Mouse (Mus musculus) neural tube, embryonic 11.5 days (tissue): ENCODE results near the gene Cask. TPM values are rescaled to one million over a fixed set of nuclear protein-coding genes. Genes with fewer than 3 reads are reported as not detected.
A peak's percentile ranks its signal among the peaks of the same experiment; 100 is the strongest.
"Not testable (repeated sequence)": the region's sequence is repeated elsewhere in the genome, so short reads cannot be mapped to it uniquely, and the experiment has no call there.

Experiments used
- ATAC-seq: fragments of 200-750 bp; cut with Nextera tagmentation; 2 replicates; pipeline ENCODE4 v1.8.0; 2017; ENCODE audit warnings: moderate number of reproducible peaks, mild to moderate bottlenecking, moderate TSS enrichment, moderate library complexity; ENCODE audit not compliant: insufficient read depth, low FRiP score, low TSS enrichment
- DNase-seq: peaks from one replicate; pipeline ENCODE4 v3.0.0-alpha.2; 2015; ENCODE audit warnings: low spot score
- H3K27ac ChIP-seq: fragments of 300-500 bp; sonication (generic); 2 replicates; pipeline ENCODE4 v1.5.1; 2014; ENCODE audit warnings: low read depth, mild to moderate bottlenecking, low read length
- H3K27me3 ChIP-seq: fragments of 300-500 bp; sonication (generic); 2 replicates; pipeline ENCODE4 v1.6.1; 2014; ENCODE audit warnings: mild to moderate bottlenecking, low read length, mixed read lengths; ENCODE audit not compliant: control insufficient read depth, insufficient read depth
- H3K36me3 ChIP-seq: fragments of 300-500 bp; sonication (generic); 2 replicates; pipeline ENCODE4 v1.6.1; 2014; ENCODE audit warnings: mild to moderate bottlenecking, low read length, moderate library complexity, mixed read lengths; ENCODE audit not compliant: control insufficient read depth, insufficient read depth
- H3K4me1 ChIP-seq: fragments of 300-500 bp; sonication (generic); 2 replicates; pipeline ENCODE4 v1.6.1; 2014; ENCODE audit warnings: low read length, mixed read lengths; ENCODE audit not compliant: control insufficient read depth, insufficient read depth
- H3K4me2 ChIP-seq: fragments of 300-500 bp; sonication (generic); 2 replicates; pipeline ENCODE4 v1.6.1; 2014; ENCODE audit warnings: low read depth, mild to moderate bottlenecking, moderate library complexity
- H3K4me3 ChIP-seq: fragments of 300-500 bp; sonication (generic); 2 replicates; pipeline ENCODE4 v1.5.1; 2014; ENCODE audit warnings: low read depth, low read length
- H3K9ac ChIP-seq: fragments of 300-500 bp; sonication (generic); 2 replicates; pipeline ENCODE4 v1.6.1; 2014; ENCODE audit warnings: mild to moderate bottlenecking, low read length
- H3K9me3 ChIP-seq: fragments of 300-500 bp; sonication (generic); 2 replicates; pipeline ENCODE4 v1.6.1; 2016; ENCODE audit warnings: low read length; ENCODE audit not compliant: control insufficient read depth
- WGBS: fragments of 180-500 bp; shearing (Covaris S2); extraction: QIAGEN DNeasy Blood & Tissue Kit; methylation state at CpG from one replicate; pipeline ENCODE4 v1.1.7; 2014; 5-methylcytosine and 5-hydroxymethylcytosine counted together
- polyA plus RNA-seq: library from polyadenylated mRNA; unstranded; fragments of >200 nt; fragmentation: Nextera tagmentation; extraction: Ambion mirVana; gene quantifications from 2 replicates; pipeline ENCODE4 v1.2.1, GENCODE M21; 2014

Gene Cask
- polyA plus RNA-seq, 1 experiment from 2014 or later = 33.0 TPM

GRCm38 (mm10) chrX:13730785-13731184, 120.4 kb downstream of the Cask start:
- not testable (repeated sequence) for H3K27ac ChIP-seq, H3K36me3 ChIP-seq, ATAC-seq, H3K4me1 ChIP-seq, DNase-seq, H3K27me3 ChIP-seq, H3K4me3 ChIP-seq, H3K9ac ChIP-seq, H3K9me3 ChIP-seq, H3K4me2 ChIP-seq

- no peak overlapping the region for H3K9ac ChIP-seq
- no peaks in the 10 kb centered on the region for H3K9me3 ChIP-seq
- no peak for ATAC-seq
- no peaks in the 10 kb centered on the region for H3K4me1 ChIP-seq
- WGBS = 83% methylated on average over 1 of the region's 1 CpGs
- H3K4me3 ChIP-seq = no peak overlapping the region
- no peaks in the 10 kb centered on the region for H3K27me3 ChIP-seq
- DNase-seq = no peak
- H3K36me3 ChIP-seq = no peaks in the 10 kb centered on the region
- H3K27ac ChIP-seq = no peak overlapping the region
- H3K4me2 ChIP-seq = no peak overlapping the region
Observed at GRCm38 (mm10) chrX:13729835-13730480, 121.2 kb downstream of the Cask start.

GRCm38 (mm10) chrX:13725573-13726403, 125.4 kb downstream of the Cask start:
- no peaks in the 10 kb centered on the region for H3K9me3 ChIP-seq
- ATAC-seq (no peak), DNase-seq (no peak)
- H3K27ac ChIP-seq = no peak overlapping the region
- no peaks in the 10 kb centered on the region for H3K36me3 ChIP-seq
- WGBS = 74% methylated on average over 8 of the region's 8 CpGs
- H3K27me3 ChIP-seq = no peaks in the 10 kb centered on the region
- no peak overlapping the region for H3K4me2 ChIP-seq
- no peaks in the 10 kb centered on the region for H3K4me1 ChIP-seq
- H3K4me3 ChIP-seq = no peak overlapping the region
- H3K9ac ChIP-seq = no peak overlapping the region

GRCm38 (mm10) chrX:13720296-13720829, 130.8 kb downstream of the Cask start:
- Histone ChIP-seq H3K4me1 (no peaks in the 10 kb centered on the region), H3K4me2 (no peak overlapping the region), H3K27ac (no peak overlapping the region), H3K9me3 (no peaks in the 10 kb centered on the region), H3K27me3 (no peaks in the 10 kb centered on the region), H3K4me3 (no peak overlapping the region), H3K36me3 (no peaks in the 10 kb centered on the region), H3K9ac (no peak overlapping the region)
- DNase-seq (no peak), ATAC-seq (no peak)
- 86% methylated on average over 7 of the region's 7 CpGs for WGBS

- Histone ChIP-seq H3K9me3 (no peaks in the 10 kb centered on the region), H3K4me1 (no peaks in the 10 kb centered on the region), H3K4me3 (no peak overlapping the region), H3K9ac (no peak overlapping the region), H3K27ac (no peak overlapping the region), H3K36me3 (no peaks in the 10 kb centered on the region), H3K27me3 (no peaks in the 10 kb centered on the region), H3K4me2 (no peak overlapping the region)
- WGBS = 71% methylated on average over 1 of the region's 1 CpGs
- ATAC-seq (no peak), DNase-seq (no peak)
Observed at GRCm38 (mm10) chrX:13718283-13718682, 132.9 kb downstream of the Cask start.

GRCm38 (mm10) chrX:13716796-13717569, 134.2 kb downstream of the Cask start:
- H3K36me3 ChIP-seq = no peaks in the 10 kb centered on the region
- no peaks in the 10 kb centered on the region for H3K4me1 ChIP-seq
- no peak overlapping the region for H3K27ac ChIP-seq
- H3K4me3 ChIP-seq = no peak overlapping the region
- no peak for DNase-seq
- no peak overlapping the region for H3K9ac ChIP-seq
- H3K9me3 ChIP-seq = no peaks in the 10 kb centered on the region
- ATAC-seq = no peak
- 80% methylated on average over 4 of the region's 4 CpGs for WGBS
- no peak overlapping the region for H3K4me2 ChIP-seq
- no peaks in the 10 kb centered on the region for H3K27me3 ChIP-seq

GRCm38 (mm10) chrX:13710174-13710573, 141.0 kb downstream of the Cask start:
- ATAC-seq = no peak
- 60% methylated on average over 2 of the region's 2 CpGs for WGBS
- peak; percentile 47 for DNase-seq

GRCm38 (mm10) chrX:13705051-13705450, 146.1 kb downstream of the Cask start:
- ATAC-seq (no peak), DNase-seq (no peak)
- Histone ChIP-seq H3K9me3 (no peaks in the 10 kb centered on the region), H3K4me1 (no peaks in the 10 kb centered on the region), H3K4me3 (no peak overlapping the region), H3K4me2 (no peak overlapping the region), H3K9ac (no peak overlapping the region), H3K27me3 (no peaks in the 10 kb centered on the region), H3K27ac (no peak overlapping the region), H3K36me3 (no peaks in the 10 kb centered on the region)
- 58% methylated on average over 2 of the region's 2 CpGs for WGBS

More at GRCm38 (mm10) chrX:13710174-13710573, 141.0 kb downstream of the Cask start:
- Histone ChIP-seq H3K4me3 (no peak overlapping the region), H3K36me3 (no peaks in the 10 kb centered on the region), H3K4me1 (no peaks in the 10 kb centered on the region), H3K27me3 (no peaks in the 10 kb centered on the region), H3K4me2 (no peak overlapping the region), H3K27ac (no peak overlapping the region), H3K9me3 (no peaks in the 10 kb centered on the region), H3K9ac (no peak overlapping the region)
